In genomic region chr4:128672494-128672893, GRCm38 (mm10) we compare ENCODE assay signal across 33 mouse cellular contexts. TPM values are rescaled to one million over a fixed set of nuclear protein-coding genes. Genes with fewer than 3 reads are reported as not detected.
DNase-seq lines count a peak whose midpoint lies in the region; ATAC-seq and TF ChIP-seq lines count a peak whose summit lies in the region.
"Had no signal": no experiment of that assay in that cellular context is flagged by ENCODE, and none has a peak within 500 bp of the region (broad histone marks: within the 10 kb centered on the region; RNA-seq: fewer than 3 reads in every experiment).

No protein-coding gene starts in this region.

- no peak overlapping the region for H3K9ac ChIP-seq in forebrain, embryonic 12.5 days
- H3K9ac ChIP-seq in forebrain, embryonic 15.5 days (replicated peaks), result no peak overlapping the region
- H3K9ac ChIP-seq in lung, embryonic 14.5 days, result no peak overlapping the region
- no peak overlapping the region for H3K9ac ChIP-seq in hindbrain, embryonic 14.5 days
- H3K9ac ChIP-seq in limb, embryonic 12.5 days (replicated peaks), result no peak overlapping the region
- H3K9ac ChIP-seq: liver, embryonic 15.5 days had no signal

- no peak for TF ChIP-seq CTCF in lung, embryonic 14.5 days (IDR thresholded peaks at IDR 0.05; ENCODE audit: low read depth)
- no peak for TF ChIP-seq CTCF in lung, adult 2 months (IDR thresholded peaks at IDR 0.05; ENCODE audit: insufficient read depth, low read length)

- peaks cover 9% of the 10 kb centered on the region for H3K4me1 ChIP-seq in forebrain, embryonic 12.5 days
- H3K4me1 ChIP-seq in forebrain, embryonic 15.5 days, result peaks cover 10% of the 10 kb centered on the region; the same call in 1 of the 2 replicates
- H3K4me1 ChIP-seq in lung, embryonic 14.5 days (ENCODE audit: insufficient read depth), result 0 out of 2 replicates have a peak, but pooled peaks cover 5% of the 10 kb centered on the region
- H3K4me1 ChIP-seq in lung, adult 2 months (ENCODE audit: control insufficient read depth, insufficient read depth, low read length), result no peaks in the 10 kb centered on the region; the same call in 1 of the 2 replicates
- peaks cover 22% of the 10 kb centered on the region for H3K4me1 ChIP-seq in hindbrain, embryonic 14.5 days (replicated peaks; ENCODE audit: control insufficient read depth, insufficient read depth, low read length)
- H3K4me1 ChIP-seq in limb, embryonic 12.5 days (replicated peaks), result peaks cover 28% of the 10 kb centered on the region

- WGBS in forebrain, embryonic 12.5 days, result 89% methylated on average over 4 of the region's 4 CpGs
- WGBS in forebrain, embryonic 15.5 days, result 76% methylated on average over 4 of the region's 4 CpGs
- WGBS in lung, embryonic 14.5 days, result 88% methylated on average over 4 of the region's 4 CpGs
- WGBS in lung, adult 2 months, result 94% methylated on average over 4 of the region's 4 CpGs
- WGBS in hindbrain, embryonic 14.5 days, result 62% methylated on average over 4 of the region's 4 CpGs
- WGBS in limb, embryonic 12.5 days, result 95% methylated on average over 4 of the region's 4 CpGs

- H3K4me2 ChIP-seq in forebrain, embryonic 12.5 days, result no peak overlapping the region
- H3K4me2 ChIP-seq in forebrain, embryonic 15.5 days (replicated peaks), result no peak overlapping the region
- H3K4me2 ChIP-seq in lung, embryonic 14.5 days, result no peak overlapping the region
- H3K4me2 ChIP-seq in hindbrain, embryonic 14.5 days (replicated peaks), result no peak overlapping the region
- H3K4me2 ChIP-seq in limb, embryonic 12.5 days, result no peak overlapping the region
- H3K4me2 ChIP-seq: heart, embryonic 11.5 days; liver, embryonic 15.5 days had no signal

- 0 out of 2 replicates have a peak overlapping the region, but pooled peaks have one; percentile 13 for H3K27ac ChIP-seq in forebrain, embryonic 12.5 days
- no peak overlapping the region for H3K27ac ChIP-seq in forebrain, embryonic 15.5 days (replicated peaks)
- no peak overlapping the region for H3K27ac ChIP-seq in lung, embryonic 14.5 days (ENCODE audit: low read depth)
- H3K27ac ChIP-seq in hindbrain, embryonic 14.5 days, result peak overlapping the region; percentile 52
- H3K27ac ChIP-seq in limb, embryonic 12.5 days, result 0 out of 2 replicates have a peak overlapping the region, but pooled peaks have one; percentile 4
- H3K27ac ChIP-seq: liver, embryonic 15.5 days had no signal

- no peak for ATAC-seq in forebrain, embryonic 12.5 days (ENCODE audit: low FRiP score)
- ATAC-seq in forebrain, embryonic 15.5 days (replicated peaks), result no peak
- 0 out of 2 replicates have a peak, but pooled peaks have one; percentile 24 for ATAC-seq in lung, embryonic 14.5 days (ENCODE audit: insufficient read depth)
- ATAC-seq in hindbrain, embryonic 14.5 days (ENCODE audit: low FRiP score), result no peak
- no peak; the same call in 1 of the 2 replicates for ATAC-seq in limb, embryonic 12.5 days (ENCODE audit: insufficient number of reproducible peaks, insufficient read depth, low FRiP score, low TSS enrichment, low read depth)
- ATAC-seq: activated CD4-positive, CD25-positive, alpha-beta regulatory T cell, adult 4 months; lung, postnatal 0 days had no signal

- no peak for TF ChIP-seq POLR2A in lung, adult 2 months (IDR thresholded peaks at IDR 0.05; ENCODE audit: borderline replicate concordance, extremely low read depth, low read depth, low read length)

- H3K27me3 ChIP-seq in forebrain, embryonic 12.5 days, result 0 out of 2 replicates have a peak, but pooled peaks cover 5% of the 10 kb centered on the region
- no peaks in the 10 kb centered on the region for H3K27me3 ChIP-seq in forebrain, embryonic 15.5 days
- no peaks in the 10 kb centered on the region for H3K27me3 ChIP-seq in lung, embryonic 14.5 days (ENCODE audit: insufficient read depth, low read length)
- no peaks in the 10 kb centered on the region for H3K27me3 ChIP-seq in hindbrain, embryonic 14.5 days (ENCODE audit: control insufficient read depth, insufficient read depth, low read length)
- no peaks in the 10 kb centered on the region for H3K27me3 ChIP-seq in limb, embryonic 12.5 days
- H3K27me3 ChIP-seq: liver, embryonic 15.5 days; megakaryocyte, embryonic 14.5 days had no signal

- H3K4me3 ChIP-seq in forebrain, embryonic 12.5 days (replicated peaks), result no peak overlapping the region
- no peak overlapping the region for H3K4me3 ChIP-seq in forebrain, embryonic 15.5 days
- no peak overlapping the region for H3K4me3 ChIP-seq in lung, embryonic 14.5 days (ENCODE audit: low read depth, low read length)
- H3K4me3 ChIP-seq in lung, adult 2 months (replicated peaks; ENCODE audit: extremely low read depth, low read depth, low read length), result no peak overlapping the region
- H3K4me3 ChIP-seq in hindbrain, embryonic 14.5 days (replicated peaks; ENCODE audit: low read length), result no peak overlapping the region
- H3K4me3 ChIP-seq in limb, embryonic 12.5 days (replicated peaks), result no peak overlapping the region
- H3K4me3 ChIP-seq: erythroblast, embryonic 14.5 days; liver, embryonic 15.5 days; megakaryocyte, embryonic 14.5 days; myocyte had no signal

- H3K36me3 ChIP-seq in forebrain, embryonic 12.5 days (replicated peaks), result no peaks in the 10 kb centered on the region
- H3K36me3 ChIP-seq in forebrain, embryonic 15.5 days, result no peaks in the 10 kb centered on the region
- no peaks in the 10 kb centered on the region for H3K36me3 ChIP-seq in lung, embryonic 14.5 days (ENCODE audit: insufficient read depth)
- no peaks in the 10 kb centered on the region for H3K36me3 ChIP-seq in hindbrain, embryonic 14.5 days (replicated peaks; ENCODE audit: control insufficient read depth, insufficient read depth)
- H3K36me3 ChIP-seq in limb, embryonic 12.5 days, result no peaks in the 10 kb centered on the region
- H3K36me3 ChIP-seq: liver, embryonic 15.5 days had no signal

- DNase-seq in lung, embryonic 14.5 days, result no peak
- no peak for DNase-seq in lung, adult 2 months
- no peak for DNase-seq in hindbrain, embryonic 14.5 days (ENCODE audit: low spot score)
- no peak for DNase-seq in heart, postnatal 14 days
- no peak for DNase-seq in spleen, postnatal 4 days (ENCODE audit: low spot score in 2 of 2)
- DNase-seq: adrenal gland, adult 8-10 months; cerebellum, adult 2 months; cerebellum, postnatal 14 days; gastrocnemius, postnatal 25 days; heart, adult 18-20 months; heart, postnatal 4 days; kidney, adult 2 months; kidney, postnatal 10 days; layer of hippocampus, postnatal 36 days; left cerebral cortex, postnatal 4 days; liver; lung, postnatal 4 days; right cerebral cortex, postnatal 4 days; thymus, adult 2 months; thymus, postnatal 36 days had no signal

- no peaks in the 10 kb centered on the region for H3K9me3 ChIP-seq in forebrain, embryonic 12.5 days
- H3K9me3 ChIP-seq in forebrain, embryonic 15.5 days, result no peaks in the 10 kb centered on the region
- H3K9me3 ChIP-seq in lung, embryonic 14.5 days (ENCODE audit: low read depth, low read length), result no peaks in the 10 kb centered on the region
- no peaks in the 10 kb centered on the region for H3K9me3 ChIP-seq in hindbrain, embryonic 14.5 days (ENCODE audit: control insufficient read depth, low read length)
- H3K9me3 ChIP-seq in limb, embryonic 12.5 days, result no peaks in the 10 kb centered on the region
- H3K9me3 ChIP-seq: liver, embryonic 15.5 days; megakaryocyte, embryonic 14.5 days had no signal

- intact Hi-C loops in heart, postnatal 14 days (cut with DNase I), result no loop called here

RNA-seq across cellular contexts. Expression of gene Phc2, which starts 18.0 kb away (rescaled TPM):
- polyA plus RNA-seq in forebrain, embryonic 12.5 days (2016; fragmentation: Nextera tagmentation; extraction: Ambion mirVana), result 56.1 and 148 TPM in 2 replicates
- polyA plus RNA-seq in forebrain, embryonic 15.5 days (2015; fragmentation: Nextera tagmentation; extraction: Ambion mirVana), result 88.3 and 102 TPM in 2 replicates
- 99.0 and 107 TPM in 2 replicates for polyA plus RNA-seq in lung, embryonic 14.5 days (2014; fragmentation: Nextera tagmentation; extraction: Ambion mirVana)
- 125 and 126 TPM in 2 replicates for polyA plus RNA-seq in lung, adult 2 months (2012; rRNA removed)
- 46.2 and 52.8 TPM in 2 replicates for polyA plus RNA-seq in hindbrain, embryonic 14.5 days (2014; fragmentation: Nextera tagmentation; extraction: Ambion mirVana)
- 69.0 and 81.6 TPM in 2 replicates for polyA plus RNA-seq in limb, embryonic 12.5 days (2016; fragmentation: Nextera tagmentation; extraction: Ambion mirVana)
- total RNA-seq in heart, postnatal 14 days (2021), result 10 to 100 TPM; 51.0 to 55.5 TPM

RNA-seq across cellular contexts. Expression of gene Tlr12, which starts 54.1 kb away (rescaled TPM):
- polyA plus RNA-seq in forebrain, embryonic 12.5 days (2016; fragmentation: Nextera tagmentation; extraction: Ambion mirVana), result 0.79 and 1.6 TPM in 2 replicates
- 1.6 and 1.9 TPM in 2 replicates for polyA plus RNA-seq in forebrain, embryonic 15.5 days (2015; fragmentation: Nextera tagmentation; extraction: Ambion mirVana)
- 0.26 and 0.30 TPM in 2 replicates for polyA plus RNA-seq in lung, embryonic 14.5 days (2014; fragmentation: Nextera tagmentation; extraction: Ambion mirVana)
- 1.4 and 1.8 TPM in 2 replicates for polyA plus RNA-seq in lung, adult 2 months (2012; rRNA removed)
- polyA plus RNA-seq in hindbrain, embryonic 14.5 days (2014; fragmentation: Nextera tagmentation; extraction: Ambion mirVana), result 0.78 and 0.90 TPM in 2 replicates
- 1.2 and 1.3 TPM in 2 replicates for polyA plus RNA-seq in limb, embryonic 12.5 days (2016; fragmentation: Nextera tagmentation; extraction: Ambion mirVana)
- under 1 TPM in 1 of 2 experiments, not detected in 1; 0.76 TPM for total RNA-seq in heart, postnatal 14 days (2021)
- total RNA-seq: ES-E14; gastrocnemius, adult 18-20 months; gastrocnemius, postnatal 25 days had no signal
- polyA plus RNA-seq: C2C12, myocyte had no signal

Comparison
In these comparisons a context has a peak if more than half of its experiments do, and no peak if none do; other contexts are left out.
1. H3K27ac ChIP-seq: peak in forebrain, embryonic 12.5 days (single experiment), hindbrain, embryonic 14.5 days (single experiment) and limb, embryonic 12.5 days (single experiment); none in forebrain, embryonic 15.5 days (single experiment) and lung, embryonic 14.5 days (single experiment).